Mouse (Mus musculus) liver, embryonic 16.5 days (tissue): ENCODE results near the gene Prom1. TPM values are rescaled to one million over a fixed set of nuclear protein-coding genes. Genes with fewer than 3 reads are reported as not detected.
"Not testable (repeated sequence)": the region's sequence is repeated elsewhere in the genome, so short reads cannot be mapped to it uniquely, and the experiment has no call there.

ENCODE experiments used
- ATAC-seq: fragments of 200-750 bp; cut with Nextera tagmentation; 2 replicates; pipeline ENCODE4 v1.8.0; 2017; ENCODE audit warnings: low read depth, mild to moderate bottlenecking, moderate number of reproducible peaks, moderate library complexity
- H3K27ac ChIP-seq: fragments of 300-500 bp; sonication (generic); 2 replicates; pipeline ENCODE4 v1.5.1; 2014; ENCODE audit warnings: mild to moderate bottlenecking, low read length
- H3K27me3 ChIP-seq: fragments of 300-500 bp; sonication (generic); 2 replicates; pipeline ENCODE4 v1.6.1; 2014; ENCODE audit warnings: low read depth, low read length, mixed read lengths; ENCODE audit not compliant: control insufficient read depth, insufficient read depth
- H3K36me3 ChIP-seq: fragments of 300-500 bp; sonication (generic); 2 replicates; pipeline ENCODE4 v1.6.1; 2014; ENCODE audit warnings: mild to moderate bottlenecking; ENCODE audit not compliant: control insufficient read depth, insufficient read depth
- H3K4me1 ChIP-seq: fragments of 300-500 bp; sonication (generic); 2 replicates; pipeline ENCODE4 v1.6.1; 2014; ENCODE audit warnings: low read depth, low read length, mixed read lengths; ENCODE audit not compliant: control insufficient read depth
- H3K4me2 ChIP-seq: fragments of 300-500 bp; sonication (generic); 2 replicates; pipeline ENCODE4 v1.6.1; 2014; ENCODE audit warnings: low read depth, low read length, mixed read lengths
- H3K4me3 ChIP-seq: fragments of 300-500 bp; sonication (generic); 2 replicates; pipeline ENCODE4 v1.5.1; 2014; ENCODE audit warnings: low read depth, mild to moderate bottlenecking, low read length
- H3K9ac ChIP-seq: fragments of 300-500 bp; sonication (generic); 2 replicates; pipeline ENCODE4 v1.6.1; 2014; ENCODE audit warnings: low read depth, low read length
- H3K9me3 ChIP-seq: fragments of 300-500 bp; sonication (generic); replicated peaks from 2 replicates; pipeline ENCODE4 v1.6.1; 2016; ENCODE audit warnings: low read length; ENCODE audit not compliant: control insufficient read depth
- WGBS: fragments of 180-500 bp; shearing (Covaris S2); extraction: QIAGEN DNeasy Blood & Tissue Kit; methylation state at CpG from one replicate; pipeline ENCODE4 v1.1.7; 2014; ENCODE audit not compliant: insufficient replicate concordance; 5-methylcytosine and 5-hydroxymethylcytosine counted together
- polyA plus RNA-seq: library from polyadenylated mRNA; unstranded; fragments of >200 nt; fragmentation: Nextera tagmentation; extraction: Ambion mirVana; gene quantifications from 2 replicates; pipeline ENCODE4 v1.2.1, GENCODE M21; 2015

Prom1 gene
- polyA plus RNA-seq, result 19.7 and 20.3 TPM in 2 replicates

GRCm38 (mm10) chr5:44101231-44102110 is at the start of gene Prom1:
Prom1 (minus strand) TSS chr5:44102032.
- peak within 1 kb of the TSS; percentile 39 for H3K9ac ChIP-seq
- H3K9me3 ChIP-seq, result no peaks in the 10 kb centered on the region
- peaks cover 24% of the 10 kb centered on the region for H3K27me3 ChIP-seq
- H3K4me3 ChIP-seq, result peak within 1 kb of the TSS; percentile 57
- H3K27ac ChIP-seq, result no peak within 1 kb of the TSS
- no peaks in the 10 kb centered on the region for H3K36me3 ChIP-seq
- peak; percentile 63 for ATAC-seq
- H3K4me2 ChIP-seq, result peak within 1 kb of the TSS; percentile 59
- H3K4me1 ChIP-seq, result peaks cover 6% of the 10 kb centered on the region; the same call in 1 of the 2 replicates
- WGBS, result 3% methylated on average over 44 of the region's 44 CpGs

- Histone ChIP-seq H3K27ac (no peak overlapping the region), H3K4me1 (peaks cover 4% of the 10 kb centered on the region; the same call in 1 of the 2 replicates), H3K4me2 (no peak overlapping the region), H3K27me3 (no peaks in the 10 kb centered on the region), H3K9ac (no peak overlapping the region), H3K9me3 (peaks cover 2% of the 10 kb centered on the region; the same call in 1 of the 2 replicates), H3K36me3 (no peaks in the 10 kb centered on the region), H3K4me3 (no peak overlapping the region)
- WGBS, result 57% methylated on average over 3 of the region's 3 CpGs
- ATAC-seq, result no peak
These were observed 45.9 kb upstream of the Prom1 start for GRCm38 (mm10) chr5:44147732-44148131.

- Histone ChIP-seq H3K27ac (no peak overlapping the region), H3K4me2 (no peak overlapping the region)
- ATAC-seq, result no peak
These were observed 44.9 kb upstream of the Prom1 start for GRCm38 (mm10) chr5:44146437-44147332.

DNA sequence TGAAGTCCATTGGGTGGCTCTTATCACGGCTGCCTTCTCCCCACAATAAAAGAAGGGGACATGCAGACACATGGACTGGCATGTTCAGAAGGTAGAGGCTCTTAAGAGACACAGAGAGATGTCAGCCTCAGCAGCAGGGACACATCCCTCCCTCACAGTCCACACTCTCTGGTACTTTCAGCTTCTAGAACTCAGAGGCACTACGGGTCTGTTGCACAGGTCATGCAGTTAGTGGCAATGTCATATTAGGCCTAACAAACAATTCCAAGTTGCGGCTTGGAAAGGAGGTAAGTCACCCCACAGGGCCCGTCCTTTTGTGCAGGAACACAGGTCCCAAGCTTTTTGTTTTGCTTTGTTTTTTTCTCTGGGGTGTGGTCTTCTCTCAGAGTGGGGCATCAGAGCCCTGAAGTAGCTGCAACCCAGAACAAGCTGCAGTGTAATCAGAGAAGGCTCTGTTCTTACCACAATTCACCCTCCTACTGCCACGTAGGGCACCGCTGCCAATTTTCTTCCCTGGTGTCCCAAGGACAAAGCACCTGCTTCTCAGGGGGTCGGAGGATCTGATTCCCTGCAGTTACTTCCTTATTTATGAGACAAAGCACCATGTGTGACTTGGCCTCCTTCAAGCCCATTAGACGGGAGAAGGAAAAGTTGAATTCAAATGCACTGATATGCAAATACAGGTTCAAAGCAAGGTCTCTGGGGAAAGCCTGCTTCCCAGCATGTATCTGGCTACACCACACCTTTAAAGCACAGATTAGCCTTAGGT is 41.8 kb upstream of the Prom1 start:
- Histone ChIP-seq H3K27me3 (no peaks in the 10 kb centered on the region), H3K9ac (no peak overlapping the region), H3K36me3 (no peaks in the 10 kb centered on the region), H3K4me3 (no peak overlapping the region), H3K27ac (no peak overlapping the region), H3K4me2 (no peak overlapping the region), H3K9me3 (no peaks in the 10 kb centered on the region), H3K4me1 (no peaks in the 10 kb centered on the region)
- ATAC-seq, result no peak
- 56% methylated on average over 8 of the region's 8 CpGs for WGBS

More at GRCm38 (mm10) chr5:44146437-44147332, 44.9 kb upstream of the Prom1 start:
- peaks cover 1% of the 10 kb centered on the region; the same call in 1 of the 2 replicates for H3K4me1 ChIP-seq
- no peaks in the 10 kb centered on the region for H3K27me3 ChIP-seq
- H3K4me3 ChIP-seq, result no peak overlapping the region
- H3K9ac ChIP-seq, result no peak overlapping the region
- 53% methylated on average over 6 of the region's 6 CpGs for WGBS
- H3K9me3 ChIP-seq, result peaks cover 2% of the 10 kb centered on the region; the same call in 1 of the 2 replicates
- H3K36me3 ChIP-seq, result no peaks in the 10 kb centered on the region

GRCm38 (mm10) chr5:44127487-44127886 is 25.7 kb upstream of the Prom1 start:
- ATAC-seq, result no peak
- H3K27ac ChIP-seq, result no peak overlapping the region
- no peaks in the 10 kb centered on the region for H3K4me1 ChIP-seq
- H3K9ac ChIP-seq, result no peak overlapping the region
- no peaks in the 10 kb centered on the region for H3K27me3 ChIP-seq
- no peaks in the 10 kb centered on the region for H3K36me3 ChIP-seq
- H3K4me2 ChIP-seq, result no peak overlapping the region
- no peaks in the 10 kb centered on the region for H3K9me3 ChIP-seq
- 26% methylated on average over 4 of the region's 4 CpGs for WGBS
- H3K4me3 ChIP-seq, result no peak overlapping the region

DNA sequence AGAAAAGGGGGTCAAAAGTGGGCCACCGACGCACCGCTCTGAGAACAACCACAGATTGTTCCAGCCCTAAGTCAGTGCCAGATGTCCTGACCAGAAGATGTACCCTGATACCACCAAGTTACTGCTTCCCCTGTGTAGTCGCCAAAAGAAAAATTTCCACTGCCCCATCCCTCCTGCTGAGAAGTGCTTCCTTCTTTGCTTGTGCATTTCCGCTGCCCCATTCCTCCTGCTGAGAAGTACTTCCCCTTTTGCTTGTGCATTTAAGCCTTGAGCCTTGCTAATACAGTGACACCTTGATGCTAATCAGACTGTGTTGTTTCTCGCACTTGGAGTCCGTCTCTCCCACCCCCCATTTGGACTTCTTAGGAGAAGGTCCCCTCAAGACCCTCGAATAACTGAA is 24.7 kb upstream of the Prom1 start:
- H3K27me3 ChIP-seq, H3K4me2 ChIP-seq, H3K9me3 ChIP-seq, H3K4me1 ChIP-seq, H3K27ac ChIP-seq, ATAC-seq, H3K4me3 ChIP-seq, H3K36me3 ChIP-seq, H3K9ac ChIP-seq: not testable (repeated sequence)
- WGBS, result 73% methylated on average over 8 of the region's 8 CpGs

GRCm38 (mm10) chr5:44121390-44121789 is 19.6 kb upstream of the Prom1 start:
- Histone ChIP-seq H3K9me3 (no peaks in the 10 kb centered on the region), H3K4me3 (no peak overlapping the region), H3K4me2 (no peak overlapping the region), H3K27me3 (no peaks in the 10 kb centered on the region), H3K27ac (no peak overlapping the region), H3K4me1 (no peaks in the 10 kb centered on the region), H3K9ac (no peak overlapping the region), H3K36me3 (no peaks in the 10 kb centered on the region)
- ATAC-seq, result no peak
- 70% methylated on average over 2 of the region's 2 CpGs for whole genome bisulfite sequencing

- 51% methylated on average over 2 of the region's 2 CpGs for WGBS
- Histone ChIP-seq H3K4me2 (no peak overlapping the region), H3K4me3 (no peak overlapping the region), H3K27me3 (no peaks in the 10 kb centered on the region), H3K9me3 (no peaks in the 10 kb centered on the region), H3K4me1 (no peaks in the 10 kb centered on the region), H3K36me3 (no peaks in the 10 kb centered on the region), H3K9ac (no peak overlapping the region), H3K27ac (no peak overlapping the region)
- no peak for ATAC-seq
These were observed 11.3 kb upstream of the Prom1 start for GRCm38 (mm10) chr5:44113138-44113537.
